Mouse (Mus musculus): ENCODE results near the gene Xpo6.

DNA sequence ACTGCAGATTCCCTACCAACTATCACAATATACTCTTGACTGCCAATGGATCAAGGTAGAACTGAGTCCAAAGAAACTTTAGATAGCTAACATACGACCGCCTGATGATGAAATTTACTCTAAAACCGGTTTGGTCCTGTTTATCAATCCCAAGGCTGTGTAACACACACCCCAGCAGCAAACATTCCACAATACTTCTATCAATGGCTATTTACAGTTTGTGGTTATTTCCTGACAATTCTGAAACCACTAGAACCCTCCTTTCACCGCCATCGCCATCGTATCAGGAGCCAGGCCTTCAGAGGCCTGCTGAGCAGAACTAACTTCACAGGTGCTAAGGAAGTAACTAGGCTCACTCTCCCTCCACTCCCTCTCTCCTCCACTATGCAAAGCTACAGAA is 31.7 kb downstream of the Xpo6 start:
- TF ChIP-seq CTCF (IDR thresholded peaks at IDR 0.05; ENCODE audit: borderline replicate concordance, extremely low read depth, insufficient read depth, insufficient read length) (no peak), POLR2A (IDR thresholded peaks at IDR 0.05; ENCODE audit: borderline replicate concordance, extremely low read depth, insufficient read depth, insufficient read length, poor library complexity, severe bottlenecking) (no peak)
